Mouse (Mus musculus) cerebellum, postnatal 14 days (tissue): ENCODE measurements around the gene Gch1.

Source experiments
- DNase-seq, 2 experiments: peaks; one replicate each; pipeline ENCODE4 v3.0.0; 2021; ENCODE audit warnings: mixed read lengths in 2 of 2

Gene Gch1

GRCm38 (mm10) chr14:47205270-47205972 is 16.2 kb upstream of the Gch1 start:
- no peak for DNase-seq

GRCm38 (mm10) chr14:47197340-47197739 is 8.1 kb upstream of the Gch1 start:
- no peak for DNase-seq

- DNase-seq: no peak
Measured at GRCm38 (mm10) chr14:47196711-47197110, 7.5 kb upstream of the Gch1 start.

- DNase-seq: peak in 1 of 2 experiments; percentile 23
Measured at GRCm38 (mm10) chr14:47194096-47194495, 4.9 kb upstream of the Gch1 start.

GRCm38 (mm10) chr14:47193506-47193905 is 4.3 kb upstream of the Gch1 start:
- DNase-seq: no peak

GRCm38 (mm10) chr14:47191861-47192260 is 2.6 kb upstream of the Gch1 start:
- DNase-seq: no peak

- no peak for DNase-seq
Measured at GRCm38 (mm10) chr14:47190626-47191025, 1.4 kb upstream of the Gch1 start.

GRCm38 (mm10) chr14:47189635-47189955 is 382 bp upstream of the Gch1 start:
- no peak for DNase-seq

GRCm38 (mm10) chr14:47188475-47188847 is 752 bp downstream of the Gch1 start:
- DNase-seq: no peak

- peak in 1 of 2 experiments; percentile 7 for DNase-seq
Measured at GRCm38 (mm10) chr14:47187666-47188360, 1.4 kb downstream of the Gch1 start.

GRCm38 (mm10) chr14:47187261-47187660 is 2.0 kb downstream of the Gch1 start:
- DNase-seq: no peak

GRCm38 (mm10) chr14:47186561-47186960 is 2.7 kb downstream of the Gch1 start:
- DNase-seq: no peak

GRCm38 (mm10) chr14:47181497-47182290 is 7.5 kb downstream of the Gch1 start:
- peak; percentile 78 to 91 for DNase-seq

GRCm38 (mm10) chr14:47178851-47179250 is 10.4 kb downstream of the Gch1 start:
- no peak for DNase-seq

GRCm38 (mm10) chr14:47177846-47178414 is 11.3 kb downstream of the Gch1 start:
- DNase-seq: peak; percentile 34 to 45

GRCm38 (mm10) chr14:47176226-47176625 is 13.0 kb downstream of the Gch1 start:
- DNase-seq: no peak

- DNase-seq: no peak
Measured at GRCm38 (mm10) chr14:47175136-47175535, 14.1 kb downstream of the Gch1 start.

- DNase-seq: no peak
Measured at GRCm38 (mm10) chr14:47172073-47172472, 17.1 kb downstream of the Gch1 start.

GRCm38 (mm10) chr14:47170499-47171109 is 18.6 kb downstream of the Gch1 start:
- no peak for DNase-seq

GRCm38 (mm10) chr14:47169677-47170410 is 19.4 kb downstream of the Gch1 start:
- DNase-seq: no peak

- no peak for DNase-seq
Measured at GRCm38 (mm10) chr14:47165741-47166140, 23.5 kb downstream of the Gch1 start.

GRCm38 (mm10) chr14:47165117-47165516 is 24.1 kb downstream of the Gch1 start:
- DNase-seq: no peak
